Mouse (Mus musculus) hematopoietic stem cell, adult 5-6 weeks (primary cell): ENCODE measurements at regions not wholly inside any gene's neighbourhood (a gene's known extent, or its start where the extent isn't known, plus 50 kb on each side); places are given as distances from the start of the nearest gene placed in this dataset.

Experiments used
- ATAC-seq, 2 experiments: fragments of 125-278 bp in 1 of 2; replicated peaks in 1 of 2; 2 replicates each; pipeline ENCODE4 v1.8.0; 2016 to 2017; ENCODE audit warnings: inconsistent platforms in 2 of 2, mild to moderate bottlenecking in 2 of 2, moderate number of reproducible peaks in 2 of 2, low read depth in 1 of 2, moderate TSS enrichment in 1 of 2; ENCODE audit not compliant: low FRiP score in 2 of 2, poor library complexity in 2 of 2, severe bottlenecking in 2 of 2, insufficient read depth in 1 of 2, low TSS enrichment in 1 of 2

GRCm38 (mm10) chr3:52647161-52647692 is 369.8 kb downstream of the Cog6 start:
- no peak for ATAC-seq

GRCm38 (mm10) chr3:52645156-52645555 is 371.9 kb downstream of the Cog6 start:
- ATAC-seq = no peak

GRCm38 (mm10) chr3:52644178-52645128 is 372.6 kb downstream of the Cog6 start:
- no peak for ATAC-seq

- no peak for ATAC-seq
These were observed 373.2 kb downstream of the Cog6 start for GRCm38 (mm10) chr3:52643796-52644177.

GRCm38 (mm10) chr3:52643100-52643551 is 373.9 kb downstream of the Cog6 start:
- ATAC-seq = no peak

- ATAC-seq = no peak
These were observed 373.4 kb downstream of the Foxo1 start for GRCm38 (mm10) chr3:52641226-52642181.

GRCm38 (mm10) chr3:52640250-52641147 is 372.4 kb downstream of the Foxo1 start:
- ATAC-seq = no peak

- ATAC-seq = no peak
These were observed 370.7 kb downstream of the Foxo1 start for GRCm38 (mm10) chr3:52638816-52639215.

- peak; percentile 78 to 83 for ATAC-seq
These were observed 366.2 kb downstream of the Foxo1 start for GRCm38 (mm10) chr3:52634353-52634752.

- ATAC-seq = no peak
These were observed 365.5 kb downstream of the Foxo1 start for GRCm38 (mm10) chr3:52633491-52634100.

- no peak for ATAC-seq
These were observed 364.5 kb downstream of the Foxo1 start for GRCm38 (mm10) chr3:52632635-52633034.

- ATAC-seq = peak in 1 of 2 experiments; percentile 30; a peak in 1 of 4 replicates
These were observed 362.1 kb downstream of the Foxo1 start for GRCm38 (mm10) chr3:52630209-52630608.

- ATAC-seq = no peak
These were observed 357.0 kb downstream of the Foxo1 start for GRCm38 (mm10) chr3:52625125-52625524.

- no peak for ATAC-seq
These were observed 354.4 kb downstream of the Foxo1 start for GRCm38 (mm10) chr3:52622530-52622929.

- ATAC-seq = no peak
These were observed 353.8 kb downstream of the Foxo1 start for GRCm38 (mm10) chr3:52621936-52622335.

GRCm38 (mm10) chr3:52618925-52619224 is 350.7 kb downstream of the Foxo1 start:
- ATAC-seq = no peak
